Mouse (Mus musculus) CH12.LX (cell line): ENCODE data around the gene Cys1. TPM values are rescaled to one million over a fixed set of nuclear protein-coding genes. Genes with fewer than 3 reads are reported as not detected.

Experiments used
- DNase-seq: peaks from one replicate; pipeline ENCODE4 v3.0.0-alpha.2; 2013; ENCODE audit errors: extremely low read depth
- H3K27ac ChIP-seq: 2 replicates; pipeline ENCODE4 v1.5.1; 2012; ENCODE audit warnings: low read depth, mild to moderate bottlenecking, control low read depth, moderate library complexity; ENCODE audit not compliant: insufficient read depth
- H3K27me3 ChIP-seq: replicated peaks from 2 replicates; pipeline ENCODE3; 2012; ENCODE audit warnings: inconsistent platforms
- H3K36me3 ChIP-seq, 2 experiments: replicated peaks in 1 of 2; 2 replicates each; pipeline versions ENCODE3 to v1.6.1; 2012; ENCODE audit warnings: inconsistent platforms in 1 of 2, low read length in 1 of 2, mild to moderate bottlenecking in 1 of 2, mixed read lengths in 1 of 2, moderate library complexity in 1 of 2; ENCODE audit not compliant: control insufficient read depth in 1 of 2, insufficient read depth in 1 of 2
- H3K4me1 ChIP-seq, 2 experiments: 2 replicates each; pipeline ENCODE4 v1.6.1; 2012; ENCODE audit warnings: inconsistent platforms in 1 of 2, moderate library complexity in 1 of 2; ENCODE audit not compliant: insufficient read depth in 2 of 2, control insufficient read depth in 1 of 2
- H3K4me2 ChIP-seq: 2 replicates; pipeline ENCODE4 v1.6.1; 2012; ENCODE audit warnings: low read depth, mild to moderate bottlenecking, control low read depth; ENCODE audit not compliant: poor library complexity, insufficient read depth, severe bottlenecking
- H3K4me3 ChIP-seq, 3 experiments: fragments of 150-350 bp in 1 of 3; sonication (generic) in 1 of 3; replicated peaks in 1 of 3; 2 replicates each; pipeline versions ENCODE3 to v1.5.1; 2011 to 2012; ENCODE audit warnings: low read depth in 2 of 3, low read length in 2 of 3, mild to moderate bottlenecking in 2 of 3, moderate library complexity in 2 of 3, control low read depth in 1 of 3, improper control_type of control experiment in 1 of 3, inconsistent platforms in 1 of 3, mixed read lengths in 1 of 3; ENCODE audit not compliant: poor library complexity in 1 of 3
- H3K79me2 ChIP-seq: replicated peaks from 2 replicates; pipeline ENCODE4 v1.6.1; 2012; ENCODE audit warnings: mild to moderate bottlenecking, moderate library complexity; ENCODE audit not compliant: control insufficient read depth, poor library complexity, insufficient read depth, severe bottlenecking; ENCODE audit errors: extremely low read depth
- H3K9ac ChIP-seq: 2 replicates; pipeline ENCODE4 v1.6.1; 2012; ENCODE audit warnings: low read depth, mild to moderate bottlenecking, control low read depth, moderate library complexity; ENCODE audit not compliant: insufficient read depth
- H3K9me3 ChIP-seq: replicated peaks from 2 replicates; pipeline ENCODE3; 2012; ENCODE audit warnings: low read length, inconsistent platforms, mixed read lengths
- BHLHE40 ChIP-seq: IDR thresholded peaks from 2 replicates; pipeline ENCODE4 v1.6.1; 2011; ENCODE audit warnings: mild to moderate bottlenecking, low read depth, low read length, improper control_type of control experiment
- CHD1 ChIP-seq: IDR thresholded peaks from 2 replicates; pipeline ENCODE4 v1.6.1; 2012; ENCODE audit warnings: low read depth, low read length, improper control_type of control experiment, inconsistent platforms
- CHD2 ChIP-seq: IDR thresholded peaks from 2 replicates; pipeline ENCODE4 v1.6.1; 2011; ENCODE audit warnings: low read length, improper control_type of control experiment
- CTCF ChIP-seq, 2 experiments: IDR thresholded peaks in 1 of 2; conservative IDR thresholded peaks in 1 of 2; 2 replicates each; pipeline ENCODE4 v1.5.1; 2011 to 2012; ENCODE audit warnings: low read depth in 2 of 2, low read length in 2 of 2, improper control_type of control experiment in 1 of 2, inconsistent platforms in 1 of 2, mild to moderate bottlenecking in 1 of 2, moderate library complexity in 1 of 2
- E2F4 ChIP-seq: IDR thresholded peaks from 2 replicates; pipeline ENCODE4 v1.6.1; 2011; ENCODE audit warnings: low read depth, low read length, improper control_type of control experiment; ENCODE audit not compliant: insufficient replicate concordance
- ELF1 ChIP-seq: IDR thresholded peaks from 2 replicates; pipeline ENCODE4 v1.6.1; 2014; ENCODE audit warnings: low read depth, mild to moderate bottlenecking, inconsistent platforms, low read length, improper control_type of control experiment
- EP300 ChIP-seq: IDR thresholded peaks from 2 replicates; pipeline ENCODE4 v1.6.1; 2011; ENCODE audit warnings: low read length, improper control_type of control experiment
- ETS1 ChIP-seq: conservative IDR thresholded peaks from 2 replicates; pipeline ENCODE4 v1.6.1; 2012; ENCODE audit warnings: low read depth, mild to moderate bottlenecking, inconsistent platforms, low read length, improper control_type of control experiment, moderate library complexity
- GABPA ChIP-seq: IDR thresholded peaks from 2 replicates; pipeline ENCODE4 v1.6.1; 2012; ENCODE audit warnings: low read depth, low read length, improper control_type of control experiment, inconsistent platforms; ENCODE audit not compliant: insufficient replicate concordance
- IRF4 ChIP-seq: IDR thresholded peaks from 2 replicates; pipeline ENCODE4 v1.6.1; 2014; ENCODE audit warnings: low read depth, mild to moderate bottlenecking, inconsistent platforms, low read length, improper control_type of control experiment
- JUN ChIP-seq: IDR thresholded peaks from 2 replicates; pipeline ENCODE4 v1.6.1; 2011; ENCODE audit warnings: low read depth, mild to moderate bottlenecking, low read length, improper control_type of control experiment, moderate library complexity; ENCODE audit not compliant: insufficient read depth
- KAT2A ChIP-seq: IDR thresholded peaks from 2 replicates; pipeline ENCODE4 v1.6.1; 2012; ENCODE audit warnings: low read length, improper control_type of control experiment, inconsistent platforms; ENCODE audit not compliant: insufficient replicate concordance
- MAX ChIP-seq: IDR thresholded peaks from 2 replicates; pipeline ENCODE4 v1.6.1; 2011; ENCODE audit warnings: low read length, improper control_type of control experiment
- MAZ ChIP-seq: IDR thresholded peaks from 2 replicates; pipeline ENCODE4 v1.6.1; 2012; ENCODE audit warnings: low read depth, mild to moderate bottlenecking, inconsistent platforms, low read length, improper control_type of control experiment, moderate library complexity
- MEF2A ChIP-seq: IDR thresholded peaks from 2 replicates; pipeline ENCODE4 v1.6.1; 2014; ENCODE audit warnings: low read depth, mild to moderate bottlenecking, inconsistent platforms, low read length, improper control_type of control experiment, borderline replicate concordance
- MXI1 ChIP-seq: IDR thresholded peaks from 2 replicates; pipeline ENCODE4 v1.6.1; 2011; ENCODE audit warnings: mild to moderate bottlenecking, low read depth, low read length, improper control_type of control experiment
- NELFE ChIP-seq: IDR thresholded peaks from 2 replicates; pipeline ENCODE4 v1.6.1; 2011; ENCODE audit warnings: low read depth, low read length, improper control_type of control experiment
- NRF1 ChIP-seq: IDR thresholded peaks from 2 replicates; pipeline ENCODE4 v1.6.1; 2014; ENCODE audit warnings: low read depth, mild to moderate bottlenecking, inconsistent platforms, low read length, improper control_type of control experiment, moderate library complexity
- POLR2A ChIP-seq: IDR thresholded peaks from 2 replicates; pipeline ENCODE4 v1.6.1; 2011; ENCODE audit warnings: low read depth, mild to moderate bottlenecking, improper control_type of control experiment, low read length
- POLR2AphosphoS2 ChIP-seq: IDR thresholded peaks from 2 replicates; pipeline ENCODE4 v1.6.1; 2011; ENCODE audit warnings: low read depth, low read length, improper control_type of control experiment
- RCOR1 ChIP-seq: conservative IDR thresholded peaks from 2 replicates; pipeline ENCODE4 v1.6.1; 2012; ENCODE audit warnings: low read depth, mild to moderate bottlenecking, inconsistent platforms, low read length, improper control_type of control experiment
- SIN3A ChIP-seq: IDR thresholded peaks from 2 replicates; pipeline ENCODE4 v1.6.1; 2012; ENCODE audit warnings: low read length, improper control_type of control experiment, inconsistent platforms
- TBP ChIP-seq: conservative IDR thresholded peaks from 2 replicates; pipeline ENCODE4 v1.6.1; 2011; ENCODE audit warnings: low read depth, low read length, improper control_type of control experiment
- TCF12 ChIP-seq: IDR thresholded peaks from 2 replicates; pipeline ENCODE4 v1.6.1; 2014; ENCODE audit warnings: low read depth, mild to moderate bottlenecking, inconsistent platforms, low read length, improper control_type of control experiment
- USF1 ChIP-seq: IDR thresholded peaks from 2 replicates; pipeline ENCODE4 v1.6.1; 2014; ENCODE audit warnings: low read depth, mild to moderate bottlenecking, inconsistent platforms, low read length, improper control_type of control experiment
- ZC3H11A ChIP-seq: IDR thresholded peaks from 2 replicates; pipeline ENCODE4 v1.6.1; 2012; ENCODE audit warnings: low read depth, mild to moderate bottlenecking, inconsistent platforms, low read length, improper control_type of control experiment
- ZNF384 ChIP-seq: IDR thresholded peaks from 2 replicates; pipeline ENCODE4 v1.6.1; 2012; ENCODE audit warnings: low read depth, low read length, improper control_type of control experiment, inconsistent platforms
- dilution Hi-C: fragments of 300-500 bp; cut with MboI; formaldehyde crosslinking; loops from 2 replicates; pipeline ENCODE4 v1.14.3; 2020; ENCODE audit warnings: low sequenced_read_pairs; ENCODE audit not compliant: extremely low pct_unique_long_range_greater_than_20kb, extremely low pct_ligation_motif_present
- in situ Hi-C: fragments of 300-500 bp; cut with MboI; formaldehyde crosslinking; loops from 3 replicates; pipeline ENCODE4 v1.14.3; 2019; ENCODE audit warnings: low sequenced_read_pairs, low pct_ligation_motif_present, low pct_unique_long_range_greater_than_20kb, mixed read lengths
- polyA plus RNA-seq: library from polyadenylated mRNA; unstranded; fragments of >175 nt; gene quantifications from 2 replicates; pipeline ENCODE4 v1.2.1, GENCODE M21; 2012; ENCODE audit warnings: low read depth; ENCODE audit not compliant: insufficient read length
- total RNA-seq, 2 experiments: library from RNA; depleted of rRNA; stranded (reverse); fragments of 300-350 nt in 1 of 2; fragments of >200 nt in 1 of 2; gene quantifications; 2 replicates each; pipeline ENCODE4 v1.2.3; 2012 to 2014

Gene Cys1
- total and polyA plus RNA-seq, 3 experiments: not detected

- Histone ChIP-seq H3K27ac (peak overlapping the region; percentile 89), H3K4me1 (peaks cover 32 to 60% of the 10 kb centered on the region in 2 experiments), H3K4me3 (peak overlapping the region; percentile 60 to 93 (median 92)), H3K27me3 (no peaks in the 10 kb centered on the region)
- DNase-seq: peak; percentile 98
- TF ChIP-seq CHD1 (0 out of 2 replicates have a peak, but pooled peaks have one; percentile 79), ZNF384 (no peak), NRF1 (peak; percentile 35; the same call in 1 of the 2 replicates), IRF4 (no peak; the same call in 1 of the 2 replicates), E2F4 (peak; percentile 66; the same call in 1 of the 2 replicates), EP300 (0 out of 2 replicates have a peak, but pooled peaks have one; percentile 21), MEF2A (peak; percentile 98), MAX (peak; percentile 24), ZC3H11A (no peak), CHD2 (0 out of 2 replicates have a peak, but pooled peaks have one; percentile 22), BHLHE40 (0 out of 2 replicates have a peak, but pooled peaks have one; percentile 11), MAZ (peak; percentile 86; the same call in 1 of the 2 replicates), JUN (peak; percentile 50), SIN3A (peak; percentile 44; the same call in 1 of the 2 replicates), TCF12 (0 out of 2 replicates have a peak, but pooled peaks have one; percentile 8), TBP (0 out of 2 replicates have a peak, but pooled peaks have one; percentile 29)
- TF ChIP-seq, all 38 proteins: peak for 13
- Histone ChIP-seq H3K4me2 (peak overlapping the region; percentile 14), H3K9ac (peak overlapping the region; percentile 58), H3K9me3 (no peaks in the 10 kb centered on the region), H3K79me2 (peaks cover 14% of the 10 kb centered on the region), H3K36me3 (peaks cover 14 to 33% of the 10 kb centered on the region in 2 experiments)
- dilution Hi-C loops (no loop called here), in situ Hi-C loops (no loop called here)
Measured at GRCm38 (mm10) chr12:24651642-24652342, 29.8 kb downstream of the Cys1 start.

DNA sequence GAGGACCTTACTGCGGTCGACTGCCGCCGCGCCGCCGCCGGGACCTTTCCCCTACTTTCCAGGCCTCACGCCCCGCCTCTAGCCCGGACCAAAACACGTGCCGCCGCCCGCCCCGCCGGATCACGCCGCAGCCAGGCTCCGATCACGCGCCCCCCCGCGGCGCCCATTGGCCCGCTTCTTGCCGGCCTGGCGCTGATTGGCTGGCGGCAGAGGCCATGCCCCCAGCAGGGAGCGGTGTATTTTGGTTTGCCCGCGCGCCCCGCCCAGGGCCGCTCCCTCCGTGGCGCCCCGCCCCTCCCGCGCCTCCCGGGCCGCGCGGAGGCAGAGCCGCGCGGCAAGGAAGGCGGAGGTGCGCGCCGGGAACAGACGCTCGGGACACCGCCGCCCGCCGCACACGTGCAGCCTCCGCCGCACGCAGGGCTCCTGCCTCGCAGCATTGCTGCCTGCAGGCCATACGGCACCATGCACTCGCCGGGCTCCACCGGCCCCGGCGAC is 30.5 kb downstream of the Cys1 start, which contains the start of gene Klf11:
TSS of gene Klf11 (plus strand) at position 212 of the 495 bp plus-strand sequence.
- Histone ChIP-seq H3K4me2 (peak within 1 kb of the TSS; percentile 60), H3K9me3 (no peaks in the 10 kb centered on the region), H3K9ac (peak within 1 kb of the TSS; percentile 58), H3K4me1 (peaks cover 29 to 53% of the 10 kb centered on the region in 2 experiments), H3K27ac (peak within 1 kb of the TSS; percentile 89), H3K27me3 (no peaks in the 10 kb centered on the region)
- in situ Hi-C loops: no loop called here
- dilution Hi-C loops: no loop called here
- peak; percentile 89 for DNase-seq
- TF ChIP-seq ETS1 (peak; percentile 53), TCF12 (no peak; the same call in 1 of the 2 replicates), CHD2 (peak; percentile 32; the same call in 1 of the 2 replicates), NELFE (no peak), JUN (no peak), POLR2A (no peak), POLR2AphosphoS2 (no peak), MEF2A (peak; percentile 68; the same call in 1 of the 2 replicates), MXI1 (peak; percentile 99), IRF4 (peak; percentile 43), BHLHE40 (peak; percentile 99), NRF1 (peak; percentile 50), GABPA (no peak), MAZ (no peak), USF1 (peak; percentile 76), KAT2A (no peak), E2F4 (no peak), CHD1 (no peak), RCOR1 (no peak), MAX (no peak; the same call in 1 of the 2 replicates), ELF1 (peak; percentile 6; the same call in 1 of the 2 replicates), CTCF (conservative IDR thresholded peaks at IDR 0.05 in 1 of 2, IDR thresholded peaks at IDR 0.05 in 1 of 2; ENCODE audit: low read depth in 2 of 2, low read length in 2 of 2) (no peak), ZC3H11A (no peak)
- TF ChIP-seq, all 38 proteins: peak for 9
- peaks cover 11 to 26% of the 10 kb centered on the region in 2 experiments for H3K36me3 ChIP-seq
- H3K79me2 ChIP-seq: peaks cover 14% of the 10 kb centered on the region
- peak within 1 kb of the TSS; percentile 60 to 93 (median 92) for H3K4me3 ChIP-seq
